Mouse (Mus musculus) heart, adult 2 months (tissue): ENCODE measurements at regions not wholly inside any gene's neighbourhood (a gene's known extent, or its start where the extent isn't known, plus 50 kb on each side); places are given as distances from the start of the nearest gene placed in this dataset.

Experiments used
- DNase-seq, 2 experiments: peaks; one replicate each; pipeline ENCODE4 v3.0.0; 2021
- H3K27ac ChIP-seq: fragments of 200-600 bp; 2 replicates; pipeline ENCODE4 v1.8.1; 2022
- H3K27me3 ChIP-seq: fragments of 200-500 bp; 2 replicates; pipeline ENCODE4 v1.6.1; 2012; ENCODE audit warnings: mild to moderate bottlenecking, low read length, inconsistent platforms, mixed read lengths; ENCODE audit not compliant: control insufficient read depth, insufficient read depth
- H3K36me3 ChIP-seq: fragments of 200-500 bp; 2 replicates; pipeline ENCODE4 v1.6.1; 2012; ENCODE audit warnings: low read length, inconsistent platforms; ENCODE audit not compliant: control insufficient read depth, insufficient read depth
- H3K4me1 ChIP-seq: fragments of 200-500 bp; 2 replicates; pipeline ENCODE4 v1.6.1; 2011; ENCODE audit warnings: low read length; ENCODE audit not compliant: control insufficient read depth, insufficient read depth
- H3K4me3 ChIP-seq: fragments of 200-600 bp; 2 replicates; pipeline ENCODE4 v1.8.1; 2022
- H3K79me2 ChIP-seq: fragments of 200-500 bp; replicated peaks from 2 replicates; pipeline ENCODE4 v1.6.1; 2012; ENCODE audit warnings: mild to moderate bottlenecking, inconsistent platforms, low read length, moderate library complexity, mixed read lengths; ENCODE audit not compliant: control insufficient read depth, insufficient read depth
- H3K9ac ChIP-seq: fragments of 200-500 bp; 2 replicates; pipeline ENCODE4 v1.6.1; 2012; ENCODE audit warnings: low read depth, mild to moderate bottlenecking, control low read depth, inconsistent platforms, low read length, mixed read lengths
- CTCF ChIP-seq: fragments of 200-600 bp; IDR thresholded peaks from 2 replicates; pipeline ENCODE4 v1.8.1; 2022; ENCODE audit warnings: antibody characterized with exemption, mild to moderate bottlenecking, moderate library complexity
- EP300 ChIP-seq: fragments of 200-500 bp; IDR thresholded peaks from 2 replicates; pipeline ENCODE4 v1.6.1; 2011; ENCODE audit warnings: low read depth, low read length, control low read depth; ENCODE audit not compliant: insufficient read depth
- POLR2A ChIP-seq: fragments of 200-500 bp; IDR thresholded peaks from 2 replicates; pipeline ENCODE4 v1.6.1; 2011; ENCODE audit warnings: mild to moderate bottlenecking, low read depth, low read length, control low read depth; ENCODE audit not compliant: insufficient read depth
- WGBS: fragments of 180-500 bp; shearing (Covaris S2); methylation state at CpG from one replicate; pipeline ENCODE4 v1.1.7; 2018; 5-methylcytosine and 5-hydroxymethylcytosine counted together
- intact Hi-C: fragments of 180-260 bp; cut with DNase I; formaldehyde crosslinking; loops from one replicate; pipeline ENCODE4 v1.15.1; 2025

- no peak for DNase-seq
- no peaks in the 10 kb centered on the region for H3K27me3 ChIP-seq
- intact Hi-C loops, result no loop called here
- no peaks in the 10 kb centered on the region for H3K79me2 ChIP-seq
- no peak overlapping the region for H3K9ac ChIP-seq
- no peaks in the 10 kb centered on the region for H3K36me3 ChIP-seq
- WGBS, result 84% methylated on average over 6 of the region's 6 CpGs
- H3K4me3 ChIP-seq, result no peak overlapping the region
- no peak overlapping the region for H3K27ac ChIP-seq
- H3K4me1 ChIP-seq, result no peaks in the 10 kb centered on the region
- TF ChIP-seq POLR2A, result no peak
- TF ChIP-seq CTCF, result 0 out of 2 replicates have a peak, but pooled peaks have one; percentile 19
- TF ChIP-seq EP300, result no peak
Observed at GRCm38 (mm10) chr2:95674347-95674746, 643.6 kb upstream of the Lrrc4c start.

DNA sequence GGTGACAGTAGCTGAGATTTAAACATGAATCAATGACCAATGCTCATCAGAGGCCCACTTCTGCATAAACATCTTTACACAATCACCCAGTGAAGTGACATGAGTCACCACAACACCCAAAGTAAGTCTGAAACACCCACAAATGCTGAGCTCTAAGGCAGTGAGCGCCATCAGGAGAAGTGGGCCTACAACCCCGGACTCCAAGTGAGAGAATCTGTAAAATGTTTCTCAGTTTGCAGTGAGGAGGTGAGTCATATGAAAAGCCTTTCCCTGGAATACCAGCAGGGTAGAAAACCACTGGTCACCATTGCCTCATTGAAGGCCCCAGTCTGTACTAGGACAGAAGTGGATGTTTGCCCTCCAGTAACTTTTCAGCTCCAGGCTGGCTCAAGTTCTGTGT lies 602.6 kb upstream of the Lrrc4c start:
- no peaks in the 10 kb centered on the region for H3K36me3 ChIP-seq
- intact Hi-C loops, result no loop called here
- DNase-seq, result no peak
- no peaks in the 10 kb centered on the region for H3K4me1 ChIP-seq
- TF ChIP-seq POLR2A (no peak), EP300 (no peak), CTCF (no peak)
- H3K4me3 ChIP-seq, result no peak overlapping the region
- H3K27ac ChIP-seq, result no peak overlapping the region
- H3K79me2 ChIP-seq, result no peaks in the 10 kb centered on the region
- no peaks in the 10 kb centered on the region for H3K27me3 ChIP-seq
- WGBS, result 59% methylated on average over 2 of the region's 2 CpGs
- no peak overlapping the region for H3K9ac ChIP-seq
